Mouse (Mus musculus) thymus, postnatal 10 days (tissue): ENCODE measurements at regions not wholly inside any gene's neighbourhood (a gene's known extent, or its start where the extent isn't known, plus 50 kb on each side); places are given as distances from the start of the nearest gene placed in this dataset.
"Not testable (repeated sequence)": the region's sequence is repeated elsewhere in the genome, so short reads cannot be mapped to it uniquely, and the experiment has no call there.

Experiments
- DNase-seq, 2 experiments: peaks; one replicate each; pipeline ENCODE4 v3.0.0; 2021; ENCODE audit warnings: low spot score in 2 of 2

- DNase-seq = peak in 1 of 2 experiments; percentile 66
Observed at GRCm38 (mm10) chrX:75734628-75735302, 140.2 kb downstream of the Pls3 start.

- peak in 1 of 2 experiments; percentile 61 for DNase-seq
Observed at GRCm38 (mm10) chrX:75733651-75734050, 141.3 kb downstream of the Pls3 start.

- DNase-seq = peak in 1 of 2 experiments; percentile 29
Observed at GRCm38 (mm10) chrX:75729791-75730190, 145.2 kb downstream of the Pls3 start.

- DNase-seq = no peak
Observed at GRCm38 (mm10) chrX:75728507-75728906, 146.5 kb downstream of the Pls3 start.

- not testable (repeated sequence) for DNase-seq
Observed at GRCm38 (mm10) chrX:75723542-75723941, 145.5 kb upstream of the Rab39b start.

GRCm38 (mm10) chrX:75699949-75700348, 121.9 kb upstream of the Rab39b start:
- DNase-seq = no peak

GRCm38 (mm10) chrX:75675271-75675670, 97.2 kb upstream of the Rab39b start:
- DNase-seq = not testable (repeated sequence)

- peak; percentile 87 to 93 for DNase-seq
Observed at GRCm38 (mm10) chrX:75673920-75674665, 96.1 kb upstream of the Rab39b start.

- DNase-seq = no peak
Observed at GRCm38 (mm10) chrX:75673586-75673919, 95.5 kb upstream of the Rab39b start.

- DNase-seq = peak in 1 of 2 experiments; percentile 13
Observed at GRCm38 (mm10) chrX:75672976-75673375, 94.9 kb upstream of the Rab39b start.

GRCm38 (mm10) chrX:75667636-75668035, 89.6 kb upstream of the Rab39b start:
- DNase-seq = no peak

GRCm38 (mm10) chrX:75643402-75643801, 65.4 kb upstream of the Rab39b start:
- DNase-seq = no peak
